Mouse (Mus musculus) lung, adult 2 months (tissue): ENCODE results near the gene Ctsw.

ENCODE experiments used
- CTCF ChIP-seq: fragments of 200-500 bp; IDR thresholded peaks from 2 replicates; pipeline ENCODE4 v1.5.1; 2011; ENCODE audit warnings: mild to moderate bottlenecking, low read length, control low read depth; ENCODE audit not compliant: insufficient read depth
- POLR2A ChIP-seq: fragments of 200-500 bp; IDR thresholded peaks from 2 replicates; pipeline ENCODE4 v1.6.1; 2011; ENCODE audit warnings: low read depth, mild to moderate bottlenecking, control low read depth, low read length, borderline replicate concordance; ENCODE audit errors: extremely low read depth

DNA sequence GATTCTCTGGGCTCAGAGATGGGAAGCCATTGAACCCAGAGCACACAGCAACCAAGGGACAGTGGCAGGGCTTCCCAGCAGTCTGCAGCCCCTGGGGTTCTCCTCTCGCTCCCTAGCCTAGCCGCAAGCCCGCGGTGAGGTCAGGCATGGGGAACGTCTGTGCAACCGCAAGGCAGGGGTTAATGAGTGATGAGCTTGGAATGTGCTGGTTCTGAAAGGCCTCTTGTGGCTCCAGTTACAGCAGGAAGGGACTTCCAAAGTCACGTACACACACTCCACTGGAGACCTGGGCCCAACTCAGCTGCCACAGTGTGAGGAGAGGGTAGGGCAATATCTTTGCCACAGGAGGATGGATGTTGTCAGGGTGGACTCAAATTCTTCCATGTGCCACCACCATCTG is 23.4 kb downstream of the Ctsw start:
- no peak for TF ChIP-seq POLR2A
- TF ChIP-seq CTCF = no peak
